Mouse (Mus musculus) C2C12 (cell line): ENCODE data around the gene Cdkn1b.

Experiments
- CEBPB ChIP-seq: IDR thresholded peaks from one replicate; pipeline ENCODE4 v1.6.1; 2011; ENCODE audit warnings: low read depth, mild to moderate bottlenecking, control low read depth, moderate library complexity
- CTCF ChIP-seq: IDR thresholded peaks from one replicate; pipeline ENCODE4 v1.5.1; 2011; ENCODE audit not compliant: control insufficient read depth, insufficient read depth, insufficient read length

DNA sequence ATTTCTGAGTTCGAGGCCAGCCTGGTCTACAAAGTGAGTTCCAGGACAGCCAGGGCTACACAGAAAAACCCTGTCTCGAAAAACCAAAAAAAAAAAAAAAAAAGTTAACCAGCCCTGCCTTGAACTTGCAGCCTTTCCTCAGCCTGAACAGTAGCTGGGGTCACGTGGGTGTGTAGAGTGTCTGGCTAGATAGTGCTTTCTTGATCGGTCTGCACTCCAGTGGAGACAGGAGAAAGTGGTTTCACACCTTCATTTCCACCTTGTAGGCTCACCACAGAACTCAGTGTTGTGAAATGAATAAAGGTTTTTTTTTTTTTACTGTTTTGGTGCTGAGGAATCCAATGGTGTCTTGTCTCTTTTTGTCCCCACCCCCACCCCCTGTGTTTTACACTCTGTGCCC, 16.8 kb upstream of the Cdkn1b start:
- TF ChIP-seq CTCF (no peak), CEBPB (no peak)
